In the genomic region with DNA sequence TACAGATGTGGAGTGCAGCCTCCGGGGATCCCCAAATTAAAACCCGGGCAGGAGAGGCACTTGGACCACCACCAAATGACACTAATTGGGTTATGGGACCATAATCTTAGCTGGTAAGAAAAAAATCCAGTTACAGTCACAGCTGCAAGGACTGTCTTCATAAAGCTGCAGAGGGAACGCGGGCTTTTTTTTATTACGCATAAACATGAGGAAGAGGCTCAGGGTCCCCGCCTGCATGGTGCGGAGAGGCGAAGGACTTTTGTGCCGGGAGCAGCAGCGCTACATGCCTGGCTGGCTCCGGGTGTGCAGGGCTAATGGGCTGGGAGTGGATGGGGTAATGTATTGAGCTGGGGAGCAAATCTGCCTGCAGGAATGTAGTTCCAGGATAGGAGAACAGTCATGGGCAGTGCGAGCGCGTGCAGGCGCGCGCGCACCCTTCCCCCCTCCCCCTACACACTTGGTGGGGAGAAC, we compare ENCODE assay signal across 8 mouse cellular contexts. TPM values are rescaled to one million over a fixed set of nuclear protein-coding genes. Genes with fewer than 3 reads are reported as not detected.
DNase-seq lines count a peak whose midpoint lies in the region; ATAC-seq lines count a peak whose summit lies in the region.

No protein-coding gene starts in this region.

- peak overlapping the region; percentile 71 for H3K27ac ChIP-seq in lung, embryonic 16.5 days (ENCODE audit: low read length)
- H3K27ac ChIP-seq in hindbrain, embryonic 10.5 days: peak overlapping the region; percentile 92
- H3K27ac ChIP-seq in liver, embryonic 13.5 days: no peak overlapping the region; the same call in 1 of the 2 replicates

- H3K4me2 ChIP-seq in lung, embryonic 16.5 days (ENCODE audit: low read depth, low read length): peak overlapping the region; percentile 94
- peak overlapping the region; percentile 67 for H3K4me2 ChIP-seq in liver, embryonic 13.5 days

- ATAC-seq in lung, embryonic 16.5 days (ENCODE audit: low read depth): peak; percentile 55
- no peak for ATAC-seq in liver, embryonic 13.5 days (ENCODE audit: low read depth)
- no peak for ATAC-seq in erythroblast, adult 5-6 weeks (replicated peaks; ENCODE audit: low FRiP score, poor library complexity, severe bottlenecking)

- peak; percentile 18 for DNase-seq in adrenal gland, postnatal 10 days
- DNase-seq in adrenal gland, adult (ENCODE audit: inconsistent age in 2 of 2, low spot score in 1 of 2): no peak
- no peak for DNase-seq in lung, postnatal 25 days (ENCODE audit: low spot score)
- DNase-seq in hindbrain, embryonic 10.5 days (ENCODE audit: low spot score): peak; percentile 73
- no peak for DNase-seq in liver, embryonic 13.5 days
- DNase-seq in right cerebral cortex, postnatal 4 days: peak; percentile 37

- H3K27me3 ChIP-seq in lung, embryonic 16.5 days (ENCODE audit: control insufficient read depth, insufficient read depth, low read depth, low read length): peaks cover 16% of the 10 kb centered on the region
- H3K27me3 ChIP-seq in hindbrain, embryonic 10.5 days (ENCODE audit: insufficient read depth, poor library complexity, severe bottlenecking): peaks cover 97% of the 10 kb centered on the region
- peaks cover 66% of the 10 kb centered on the region for H3K27me3 ChIP-seq in liver, embryonic 13.5 days

- peaks cover 23% of the 10 kb centered on the region for H3K4me1 ChIP-seq in lung, embryonic 16.5 days (replicated peaks; ENCODE audit: control insufficient read depth, insufficient read depth, low read length)
- H3K4me1 ChIP-seq in hindbrain, embryonic 10.5 days (replicated peaks): peaks cover 52% of the 10 kb centered on the region
- peaks cover 28% of the 10 kb centered on the region for H3K4me1 ChIP-seq in liver, embryonic 13.5 days (replicated peaks)

- H3K9me3 ChIP-seq in lung, embryonic 16.5 days (ENCODE audit: control insufficient read depth, low read length): no peaks in the 10 kb centered on the region
- H3K9me3 ChIP-seq in hindbrain, embryonic 10.5 days: no peaks in the 10 kb centered on the region
- no peaks in the 10 kb centered on the region for H3K9me3 ChIP-seq in liver, embryonic 13.5 days (replicated peaks)

- peak overlapping the region; percentile 56 for H3K4me3 ChIP-seq in lung, embryonic 16.5 days (ENCODE audit: low read length)
- H3K4me3 ChIP-seq in hindbrain, embryonic 10.5 days: peak overlapping the region; percentile 58
- peak overlapping the region; percentile 47 for H3K4me3 ChIP-seq in liver, embryonic 13.5 days (replicated peaks)

- H3K9ac ChIP-seq in lung, embryonic 16.5 days (ENCODE audit: low read length): peak overlapping the region; percentile 73
- H3K9ac ChIP-seq in liver, embryonic 13.5 days: no peak overlapping the region

- no peaks in the 10 kb centered on the region for H3K36me3 ChIP-seq in lung, embryonic 16.5 days (ENCODE audit: control insufficient read depth, insufficient read depth, low read length)
- H3K36me3 ChIP-seq in hindbrain, embryonic 10.5 days: no peaks in the 10 kb centered on the region
- H3K36me3 ChIP-seq in liver, embryonic 13.5 days: no peaks in the 10 kb centered on the region

- WGBS in lung, embryonic 16.5 days: 5% methylated on average over 18 of the region's 18 CpGs
- WGBS in hindbrain, embryonic 10.5 days: 1% methylated on average over 18 of the region's 18 CpGs
- WGBS in liver, embryonic 13.5 days (ENCODE audit: insufficient replicate concordance): 8% methylated on average over 18 of the region's 18 CpGs

RNA-seq across cellular contexts. Expression of a gene that starts 20.3 kb away (rescaled TPM):
- 1 to 10 TPM; 7.9 to 9.3 TPM for total RNA-seq in adrenal gland, postnatal 10 days (2021)
- 6.1 and 9.4 TPM in 2 replicates for polyA plus RNA-seq in lung, embryonic 16.5 days (2015; fragmentation: Nextera tagmentation; extraction: Ambion mirVana)
- polyA plus RNA-seq in hindbrain, embryonic 10.5 days (2016; fragmentation: Nextera tagmentation; extraction: Ambion mirVana): 12.7 and 15.5 TPM in 2 replicates
- 0.93 and 1.2 TPM in 2 replicates for polyA plus RNA-seq in liver, embryonic 13.5 days (2015; fragmentation: Nextera tagmentation; extraction: Ambion mirVana)
- total RNA-seq in erythroblast, adult 5-6 weeks (2015; ENCODE audit: low replicate concordance): not detected in 2 replicates
- total RNA-seq in erythroblast, adult 5-6 weeks (2017; ENCODE audit: low replicate concordance): not detected in 2 replicates

Comparison
In these comparisons a context has a peak if more than half of its experiments do, and no peak if none do; other contexts are left out.
1. DNase-seq: peak in adrenal gland, postnatal 10 days (single experiment), hindbrain, embryonic 10.5 days (single experiment) and right cerebral cortex, postnatal 4 days (single experiment); none in adrenal gland, adult (0 of 2), lung, postnatal 25 days (single experiment) and liver, embryonic 13.5 days (single experiment).
2. Peak in every context shown above with its lines, with median percentiles within 50 percentile points of each other: H3K4me3 ChIP-seq.